Mouse (Mus musculus) stomach, postnatal 0 days (tissue): ENCODE results near the gene Crybb2.

ENCODE experiments used
- CTCF ChIP-seq: IDR thresholded peaks from 2 replicates; pipeline ENCODE4 v1.5.1; 2016; ENCODE audit warnings: antibody characterized with exemption, low read depth, mild to moderate bottlenecking, moderate library complexity
- EP300 ChIP-seq: optimal IDR thresholded peaks from 2 replicates; pipeline ENCODE3; 2016; ENCODE audit warnings: antibody characterized with exemption

GRCm38 (mm10) chr5:113050581-113051185, 19.2 kb downstream of the Crybb2 start:
- no peak for TF ChIP-seq CTCF
- TF ChIP-seq EP300, result no peak
